ENCODE assay signal across 9 mouse cellular contexts in genomic region chr1:141961743-141962142, GRCm38 (mm10).
A peak's percentile ranks its signal among the peaks of the same experiment; 100 is the strongest.
DNase-seq lines count a peak whose midpoint lies in the region; ATAC-seq and TF ChIP-seq lines count a peak whose summit lies in the region.
"Had no signal": no experiment of that assay in that cellular context is flagged by ENCODE, and none has a peak within 500 bp of the region (broad histone marks: within the 10 kb centered on the region; RNA-seq: fewer than 3 reads in every experiment).

No protein-coding gene starts in this region.

- DNase-seq in testis, postnatal 10 days (ENCODE audit: low spot score) = peak; percentile 61
- DNase-seq in testis, postnatal 14 days (ENCODE audit: low spot score) = no peak
- DNase-seq in adrenal gland, postnatal 25 days = peak; percentile 7
- DNase-seq in kidney, postnatal 4 days = peak; percentile 17 to 21
- DNase-seq in spleen, adult 12 weeks (ENCODE audit: low spot score) = no peak

- no peaks in the 10 kb centered on the region for H3K9me3 ChIP-seq in intestine, postnatal 0 days (ENCODE audit: control insufficient read depth)
- no peaks in the 10 kb centered on the region for H3K9me3 ChIP-seq in intestine, embryonic 15.5 days
- H3K9me3 ChIP-seq: embryonic facial prominence, embryonic 15.5 days; limb, embryonic 12.5 days had no signal

- H3K9ac ChIP-seq in intestine, postnatal 0 days (ENCODE audit: low read depth, low read length) = no peak overlapping the region
- H3K9ac ChIP-seq in intestine, embryonic 15.5 days = no peak overlapping the region
- H3K9ac ChIP-seq: embryonic facial prominence, embryonic 15.5 days; limb, embryonic 12.5 days had no signal

- no peak for ATAC-seq in intestine, postnatal 0 days
- ATAC-seq in intestine, embryonic 15.5 days = no peak

- H3K36me3 ChIP-seq in intestine, postnatal 0 days (ENCODE audit: control insufficient read depth, insufficient read depth) = no peaks in the 10 kb centered on the region
- H3K36me3 ChIP-seq in intestine, embryonic 15.5 days = no peaks in the 10 kb centered on the region
- H3K36me3 ChIP-seq: embryonic facial prominence, embryonic 15.5 days; limb, embryonic 12.5 days had no signal

- no peaks in the 10 kb centered on the region for H3K4me1 ChIP-seq in intestine, postnatal 0 days (replicated peaks; ENCODE audit: control insufficient read depth, insufficient read depth, low read length)
- H3K4me1 ChIP-seq in intestine, embryonic 15.5 days (replicated peaks) = no peaks in the 10 kb centered on the region
- H3K4me1 ChIP-seq: embryonic facial prominence, embryonic 15.5 days; limb, embryonic 12.5 days had no signal

- no peak overlapping the region for H3K4me2 ChIP-seq in intestine, postnatal 0 days (replicated peaks; ENCODE audit: low read depth)
- H3K4me2 ChIP-seq in intestine, embryonic 15.5 days (replicated peaks) = no peak overlapping the region
- H3K4me2 ChIP-seq: embryonic facial prominence, embryonic 15.5 days; limb, embryonic 12.5 days had no signal

- TF ChIP-seq CTCF in intestine, postnatal 0 days (IDR thresholded peaks at IDR 0.05; ENCODE audit: low read depth) = peak; percentile 52

- H3K27ac ChIP-seq in intestine, postnatal 0 days (ENCODE audit: low read depth, low read length) = no peak overlapping the region
- H3K27ac ChIP-seq in intestine, embryonic 15.5 days = no peak overlapping the region
- H3K27ac ChIP-seq: embryonic facial prominence, embryonic 15.5 days; limb, embryonic 12.5 days had no signal

- no peak overlapping the region for H3K4me3 ChIP-seq in intestine, postnatal 0 days (ENCODE audit: low read depth, low read length)
- no peak overlapping the region for H3K4me3 ChIP-seq in intestine, embryonic 15.5 days (replicated peaks)
- H3K4me3 ChIP-seq: embryonic facial prominence, embryonic 15.5 days; limb, embryonic 12.5 days had no signal

- 3% methylated on average over 2 of the region's 2 CpGs for WGBS in intestine, postnatal 0 days
- WGBS in intestine, embryonic 15.5 days = 0% methylated on average over 2 of the region's 2 CpGs

- no peaks in the 10 kb centered on the region for H3K27me3 ChIP-seq in intestine, postnatal 0 days (replicated peaks; ENCODE audit: control insufficient read depth, insufficient read depth, low read length)
- no peaks in the 10 kb centered on the region for H3K27me3 ChIP-seq in intestine, embryonic 15.5 days (replicated peaks)
- H3K27me3 ChIP-seq: embryonic facial prominence, embryonic 15.5 days; limb, embryonic 12.5 days had no signal

Comparison
In these comparisons a context has a peak if more than half of its experiments do, and no peak if none do; other contexts are left out.
1. DNase-seq: peak in testis, postnatal 10 days (single experiment), adrenal gland, postnatal 25 days (single experiment) and kidney, postnatal 4 days (2 of 2); none in testis, postnatal 14 days (single experiment) and spleen, adult 12 weeks (single experiment).